Mouse (Mus musculus): ENCODE measurements at regions not wholly inside any gene's neighbourhood (a gene's known extent, or its start where the extent isn't known, plus 50 kb on each side); places are given as distances from the start of the nearest gene placed in this dataset.

GRCm38 (mm10) chr8:33997676-33998075, 113.9 kb downstream of the Gm10131 start:
- DNase-seq (ENCODE audit: low read depth, low spot score): no peak

DNA sequence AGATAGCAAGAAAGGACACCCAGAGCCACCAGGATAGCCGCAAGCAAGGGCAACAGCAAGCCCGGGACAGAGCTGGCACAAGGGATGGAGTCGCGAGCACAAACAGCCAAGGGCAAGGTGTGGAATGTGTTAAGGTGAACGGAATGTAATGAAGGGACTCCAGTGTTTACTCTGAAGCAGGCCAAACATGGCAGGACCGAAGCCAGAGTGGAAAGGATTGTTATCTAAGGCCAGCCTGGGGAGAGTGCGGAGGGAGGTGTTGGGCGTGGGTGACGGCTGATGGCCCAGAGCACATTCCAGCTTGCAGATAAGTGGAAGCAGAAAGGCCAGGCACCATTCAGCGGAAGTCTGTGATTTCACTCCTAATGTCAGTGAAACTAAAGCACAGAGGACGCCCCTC, 118.6 kb downstream of the Gm10131 start:
- DNase-seq (ENCODE audit: low read depth, low spot score): peak; percentile 45

- DNase-seq (ENCODE audit: low read depth, low spot score): no peak
These were observed 119.3 kb downstream of the Gm10131 start for GRCm38 (mm10) chr8:33991917-33992875.

GRCm38 (mm10) chr8:33991165-33991916, 120.2 kb downstream of the Gm10131 start:
- no peak for DNase-seq (ENCODE audit: low read depth, low spot score)

DNA sequence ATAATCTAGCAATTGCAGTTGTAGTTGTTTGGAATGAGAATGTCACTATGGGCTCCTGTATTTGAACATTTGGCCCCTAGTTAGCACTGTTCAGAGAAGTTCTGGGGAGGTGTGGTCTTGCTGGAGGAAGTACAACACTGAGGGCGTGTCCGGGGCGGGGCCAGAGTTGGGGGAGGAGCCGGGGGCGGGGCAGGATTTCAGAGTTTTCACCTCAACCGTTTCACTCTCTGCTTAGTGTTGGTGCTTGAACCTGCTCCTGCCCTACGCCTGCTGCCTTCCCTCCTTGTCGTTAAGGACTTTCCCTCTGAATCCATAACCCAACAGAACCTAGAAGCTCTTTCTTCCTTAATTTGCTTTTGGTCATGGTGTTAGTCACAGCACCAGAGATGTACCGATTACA, 121.5 kb downstream of the Gm10131 start:
- DNase-seq (ENCODE audit: low read depth, low spot score): no peak

DNA sequence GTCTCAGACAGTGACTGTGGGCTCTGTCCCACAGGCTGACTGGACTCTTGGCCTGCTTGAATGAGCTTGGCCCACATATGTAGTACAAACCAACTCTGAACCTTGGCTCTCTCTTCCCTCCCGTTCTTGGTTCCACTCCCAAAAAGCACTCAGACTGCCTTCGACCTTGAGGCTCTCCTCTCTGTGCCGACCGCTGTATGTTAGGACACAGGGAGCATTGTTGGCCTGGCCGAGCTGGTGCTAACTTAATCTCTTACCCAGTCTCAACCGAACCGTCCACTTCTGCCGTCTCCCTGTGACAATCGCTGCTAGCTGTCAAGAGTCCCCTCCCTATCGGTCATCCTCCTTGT, 123.8 kb downstream of the Gm10131 start:
- no peak for DNase-seq (ENCODE audit: low read depth, low spot score)

GRCm38 (mm10) chr8:33987091-33987754, 124.3 kb downstream of the Gm10131 start:
- DNase-seq (ENCODE audit: low read depth, low spot score): no peak

DNA sequence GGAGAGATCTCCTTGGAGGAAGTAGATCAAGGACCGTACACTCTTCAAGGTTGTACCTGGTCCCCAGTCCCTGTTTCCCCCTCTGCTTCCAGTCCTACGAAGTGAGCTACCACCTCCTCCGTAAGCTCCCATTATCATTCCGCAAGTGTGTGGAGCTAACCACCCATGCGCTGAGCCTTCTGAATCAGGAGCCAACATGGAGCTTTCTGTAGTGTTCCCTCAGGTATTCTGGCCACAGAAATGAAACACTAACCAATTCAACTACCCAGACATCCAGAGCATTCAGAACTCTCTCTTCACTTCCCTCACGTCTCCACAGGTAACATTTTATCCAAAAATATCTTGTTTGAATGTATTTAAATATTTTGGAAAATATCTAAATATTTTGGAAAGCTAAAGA, 124.9 kb downstream of the Gm10131 start:
- DNase-seq (ENCODE audit: low read depth, low spot score): no peak

GRCm38 (mm10) chr8:33985430-33985977, 126.0 kb downstream of the Gm10131 start:
- no peak for DNase-seq (ENCODE audit: low read depth, low spot score)

GRCm38 (mm10) chr8:33981629-33982028, 129.9 kb downstream of the Gm10131 start:
- peak; percentile 44 for DNase-seq (ENCODE audit: low read depth, low spot score)

- DNase-seq (ENCODE audit: low read depth, low spot score): no peak
These were observed 130.5 kb downstream of the Gm10131 start for GRCm38 (mm10) chr8:33980999-33981398.
